Mouse (Mus musculus): ENCODE measurements around the gene Simc1. TPM values are rescaled to one million over a fixed set of nuclear protein-coding genes. Genes with fewer than 3 reads are reported as not detected.

The Simc1 gene
- polyA plus RNA-seq, 1 experiment from 2014 or later: 23.3 TPM

DNA sequence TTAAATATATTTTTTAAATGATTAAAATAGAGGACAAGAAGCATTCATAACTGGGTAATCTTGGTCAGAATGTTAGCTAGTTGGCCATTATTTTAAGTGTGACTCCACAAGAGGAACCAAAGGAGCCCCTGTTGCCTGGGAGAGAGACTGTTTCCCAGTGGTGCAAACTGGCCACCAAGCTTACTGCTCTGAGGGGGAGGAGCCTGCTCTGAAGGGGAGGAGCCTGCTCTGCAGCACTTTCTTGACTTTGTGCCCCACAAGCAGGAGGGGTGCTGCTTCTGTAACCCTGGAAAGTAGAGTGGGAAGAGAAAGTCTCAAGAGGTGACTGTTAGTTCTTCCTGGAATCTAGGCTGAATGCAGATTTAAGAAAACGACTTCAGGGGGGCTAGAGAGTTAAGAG is 65.7 kb downstream of the Simc1 start:
- Histone ChIP-seq H3K4me3 (ENCODE audit: low read depth, low read length) (no peak overlapping the region), H3K36me3 (ENCODE audit: control insufficient read depth, insufficient read depth, low read length) (no peaks in the 10 kb centered on the region), H3K27me3 (ENCODE audit: control insufficient read depth, insufficient read depth, low read length) (no peaks in the 10 kb centered on the region), H3K4me1 (ENCODE audit: control insufficient read depth, insufficient read depth, low read length) (peaks cover 1% of the 10 kb centered on the region), H3K4me2 (ENCODE audit: low read depth, severe bottlenecking) (no peak overlapping the region), H3K9ac (ENCODE audit: low read length) (no peak overlapping the region), H3K27ac (replicated peaks; ENCODE audit: low read depth, low read length) (no peak overlapping the region), H3K9me3 (ENCODE audit: control insufficient read depth, low read length) (no peaks in the 10 kb centered on the region)
- DNase-seq (ENCODE audit: low spot score): no peak
- ATAC-seq (ENCODE audit: insufficient number of reproducible peaks, low FRiP score, low TSS enrichment, low read depth): no peak
- 42% methylated on average over 1 of the region's 1 CpGs for WGBS

DNA sequence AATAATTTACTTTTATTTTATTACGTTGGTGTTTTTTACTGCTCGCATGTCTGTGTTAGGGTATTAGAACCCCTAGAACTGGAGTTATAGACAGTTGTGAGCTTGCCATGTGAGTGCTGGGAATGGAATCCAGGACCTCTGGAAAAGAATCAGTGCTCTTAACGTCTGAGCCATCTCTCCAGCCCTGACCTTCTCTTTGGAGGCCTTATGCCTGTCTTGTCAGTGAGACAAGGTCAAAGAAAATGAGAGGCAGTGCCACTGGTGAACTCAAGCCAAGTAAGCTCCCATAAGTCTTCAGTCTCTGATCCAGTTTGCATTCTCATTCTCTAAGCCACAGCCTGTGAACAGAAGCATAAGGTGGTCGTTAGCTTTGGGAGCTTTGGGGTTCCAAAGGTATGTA is 67.2 kb downstream of the Simc1 start:
- no peaks in the 10 kb centered on the region for H3K9me3 ChIP-seq (ENCODE audit: control insufficient read depth, low read length)
- no peak overlapping the region for H3K4me3 ChIP-seq (ENCODE audit: low read depth, low read length)
- H3K4me1 ChIP-seq (ENCODE audit: control insufficient read depth, insufficient read depth, low read length): peaks cover under 1% of the 10 kb centered on the region; the same call in 1 of the 2 replicates
- ATAC-seq (ENCODE audit: insufficient number of reproducible peaks, low FRiP score, low TSS enrichment, low read depth) (no peak), DNase-seq (ENCODE audit: low spot score) (no peak)
- no peaks in the 10 kb centered on the region for H3K36me3 ChIP-seq (ENCODE audit: control insufficient read depth, insufficient read depth, low read length)
- no peak overlapping the region for H3K4me2 ChIP-seq (ENCODE audit: low read depth, severe bottlenecking)
- no peak overlapping the region for H3K27ac ChIP-seq (replicated peaks; ENCODE audit: low read depth, low read length)
- no peak overlapping the region for H3K9ac ChIP-seq (ENCODE audit: low read length)
- 72% methylated on average over 4 of the region's 4 CpGs for WGBS
- H3K27me3 ChIP-seq (ENCODE audit: control insufficient read depth, insufficient read depth, low read length): no peaks in the 10 kb centered on the region

DNA sequence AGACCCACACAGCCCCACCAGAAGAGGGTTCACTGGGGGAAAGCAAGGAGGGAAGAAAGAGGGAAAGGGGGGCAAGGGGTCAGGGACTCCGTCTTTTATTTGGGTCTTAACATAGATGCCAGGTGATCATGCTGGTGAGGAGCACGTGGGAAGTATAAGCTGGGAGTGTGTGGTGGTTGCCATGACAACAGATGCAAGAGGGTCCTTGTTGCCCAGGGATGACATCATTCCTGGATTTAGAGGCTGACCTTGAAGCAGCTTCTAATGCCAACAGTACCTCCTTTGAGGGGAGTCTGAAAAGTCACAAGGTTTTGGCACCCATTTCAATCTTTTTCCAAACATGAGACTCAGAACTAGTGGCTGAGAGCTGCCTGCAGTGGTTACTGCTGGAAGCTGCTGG is 68.1 kb downstream of the Simc1 start:
- no peak overlapping the region for H3K4me3 ChIP-seq (ENCODE audit: low read depth, low read length)
- no peaks in the 10 kb centered on the region for H3K9me3 ChIP-seq (ENCODE audit: control insufficient read depth, low read length)
- DNase-seq (ENCODE audit: low spot score) (no peak), ATAC-seq (ENCODE audit: insufficient number of reproducible peaks, low FRiP score, low TSS enrichment, low read depth) (no peak)
- H3K36me3 ChIP-seq (ENCODE audit: control insufficient read depth, insufficient read depth, low read length): no peaks in the 10 kb centered on the region
- H3K27me3 ChIP-seq (ENCODE audit: control insufficient read depth, insufficient read depth, low read length): no peaks in the 10 kb centered on the region
- no peak overlapping the region for H3K9ac ChIP-seq (ENCODE audit: low read length)
- H3K4me2 ChIP-seq (ENCODE audit: low read depth, severe bottlenecking): no peak overlapping the region
- H3K27ac ChIP-seq (replicated peaks; ENCODE audit: low read depth, low read length): no peak overlapping the region
- WGBS: 49% methylated on average over 2 of the region's 2 CpGs
- H3K4me1 ChIP-seq (ENCODE audit: control insufficient read depth, insufficient read depth, low read length): peaks cover 4% of the 10 kb centered on the region; the same call in 1 of the 2 replicates

DNA sequence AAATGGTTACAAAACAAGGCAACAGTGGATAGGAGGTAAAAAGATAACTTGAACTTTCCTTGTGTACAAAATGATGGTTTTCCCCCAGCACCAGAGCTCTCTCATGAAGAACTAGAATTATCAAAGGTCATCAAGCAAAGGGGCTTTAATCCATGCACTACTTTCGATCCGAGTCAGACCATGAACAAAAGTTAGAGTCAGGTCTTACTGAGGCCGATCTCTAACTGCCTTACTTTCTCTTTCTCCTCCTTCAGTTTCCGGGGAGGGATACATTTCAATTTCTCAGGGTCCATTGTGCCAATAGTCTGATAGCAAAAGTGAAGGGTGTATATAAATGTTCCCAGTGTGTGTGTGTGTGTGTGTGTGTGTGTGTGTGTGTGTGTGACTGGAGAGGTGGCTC is 69.0 kb downstream of the Simc1 start:
- Histone ChIP-seq H3K4me1 (ENCODE audit: control insufficient read depth, insufficient read depth, low read length) (peaks cover 4% of the 10 kb centered on the region; the same call in 1 of the 2 replicates), H3K36me3 (ENCODE audit: control insufficient read depth, insufficient read depth, low read length) (peaks cover 3% of the 10 kb centered on the region; the same call in 1 of the 2 replicates), H3K9ac (ENCODE audit: low read length) (no peak overlapping the region), H3K4me2 (ENCODE audit: low read depth, severe bottlenecking) (no peak overlapping the region), H3K4me3 (ENCODE audit: low read depth, low read length) (no peak overlapping the region), H3K27me3 (ENCODE audit: control insufficient read depth, insufficient read depth, low read length) (no peaks in the 10 kb centered on the region), H3K27ac (replicated peaks; ENCODE audit: low read depth, low read length) (no peak overlapping the region), H3K9me3 (ENCODE audit: control insufficient read depth, low read length) (no peaks in the 10 kb centered on the region)
- 85% methylated on average over 4 of the region's 4 CpGs for WGBS
- no peak for ATAC-seq (ENCODE audit: insufficient number of reproducible peaks, low FRiP score, low TSS enrichment, low read depth)
- DNase-seq (ENCODE audit: low spot score): no peak

DNA sequence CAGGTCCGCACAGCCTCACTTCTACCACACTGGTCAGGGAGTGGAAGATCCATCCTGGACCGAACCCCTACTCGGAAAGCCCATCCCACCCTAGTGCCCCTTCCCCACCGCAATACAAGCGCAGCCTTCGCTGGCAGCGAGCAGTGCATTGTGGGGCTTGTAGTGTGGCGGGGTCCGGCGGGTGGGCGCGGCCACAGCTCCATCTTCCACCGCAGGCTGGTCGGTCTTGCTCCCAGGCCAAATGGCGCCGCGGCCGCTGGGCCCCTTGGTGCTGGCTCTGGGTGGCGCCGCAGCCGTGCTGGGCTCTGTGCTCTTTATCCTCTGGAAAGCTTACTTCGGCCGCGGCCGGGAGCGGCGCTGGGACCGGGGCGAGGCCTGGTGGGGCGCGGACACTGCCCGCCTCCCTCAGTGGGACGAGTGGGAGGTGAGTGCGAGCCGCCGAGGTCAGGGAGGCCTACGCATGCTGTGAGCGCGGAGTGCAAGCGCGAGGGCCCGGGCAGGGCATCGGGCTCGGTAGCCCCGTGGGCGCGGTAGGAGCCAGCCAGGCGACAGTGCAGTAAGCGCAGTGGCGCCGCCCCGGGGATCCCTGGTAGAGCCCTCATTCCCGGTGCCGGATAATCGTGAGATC is 71.4 kb downstream of the Simc1 start, which contains the start of gene Arl10:
Gene Arl10 (plus strand): TSS at position 162 of the 628 bp plus-strand sequence.
- H3K9ac ChIP-seq (ENCODE audit: low read length): peak within 1 kb of the TSS; percentile 78
- peak within 1 kb of the TSS; percentile 90 for H3K4me2 ChIP-seq (ENCODE audit: low read depth, severe bottlenecking)
- peak within 1 kb of the TSS; percentile 86 for H3K4me3 ChIP-seq (ENCODE audit: low read depth, low read length)
- H3K4me1 ChIP-seq (ENCODE audit: control insufficient read depth, insufficient read depth, low read length): peaks cover 4% of the 10 kb centered on the region; the same call in 1 of the 2 replicates
- peak; percentile 88 for ATAC-seq (ENCODE audit: insufficient number of reproducible peaks, low FRiP score, low TSS enrichment, low read depth)
- under 1% methylated on average over 55 of the region's 55 CpGs for WGBS
- H3K9me3 ChIP-seq (ENCODE audit: control insufficient read depth, low read length): no peaks in the 10 kb centered on the region
- peaks cover 10% of the 10 kb centered on the region for H3K36me3 ChIP-seq (ENCODE audit: control insufficient read depth, insufficient read depth, low read length)
- DNase-seq (ENCODE audit: low spot score): peak; percentile 90
- H3K27me3 ChIP-seq (ENCODE audit: control insufficient read depth, insufficient read depth, low read length): no peaks in the 10 kb centered on the region
- peak within 1 kb of the TSS; percentile 22 for H3K27ac ChIP-seq (replicated peaks; ENCODE audit: low read depth, low read length)

DNA sequence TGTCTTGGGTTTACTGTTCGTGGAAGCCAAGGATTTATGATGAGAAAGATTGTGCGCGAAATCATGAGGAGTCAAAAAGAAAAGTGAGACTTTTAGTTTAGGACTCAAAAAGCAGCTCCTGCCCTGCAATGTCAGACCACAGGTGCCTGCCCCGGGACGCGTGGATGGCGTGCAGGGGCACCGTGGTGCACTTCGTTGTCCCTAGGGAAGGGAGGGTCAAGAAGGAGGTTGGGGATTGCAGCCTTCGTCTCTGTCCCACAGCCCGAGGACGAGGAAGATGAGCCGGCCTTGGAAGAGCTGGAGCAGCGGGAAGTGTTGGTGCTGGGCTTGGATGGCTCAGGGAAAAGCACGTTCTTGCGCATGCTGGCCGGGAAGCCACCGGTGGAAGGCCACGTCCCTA is 71.9 kb downstream of the Simc1 start:
- Histone ChIP-seq H3K9ac (ENCODE audit: low read length) (peak overlapping the region; percentile 78), H3K27me3 (ENCODE audit: control insufficient read depth, insufficient read depth, low read length) (no peaks in the 10 kb centered on the region), H3K36me3 (ENCODE audit: control insufficient read depth, insufficient read depth, low read length) (peaks cover 11% of the 10 kb centered on the region), H3K4me3 (ENCODE audit: low read depth, low read length) (peak overlapping the region; percentile 86), H3K9me3 (ENCODE audit: control insufficient read depth, low read length) (no peaks in the 10 kb centered on the region), H3K4me2 (ENCODE audit: low read depth, severe bottlenecking) (peak overlapping the region; percentile 90), H3K27ac (replicated peaks; ENCODE audit: low read depth, low read length) (peak overlapping the region; percentile 22; the same call in 1 of the 2 replicates), H3K4me1 (ENCODE audit: control insufficient read depth, insufficient read depth, low read length) (peaks cover 4% of the 10 kb centered on the region; the same call in 1 of the 2 replicates)
- DNase-seq (ENCODE audit: low spot score) (peak; percentile 31), ATAC-seq (ENCODE audit: insufficient number of reproducible peaks, low FRiP score, low TSS enrichment, low read depth) (no peak)
- WGBS: 2% methylated on average over 19 of the region's 19 CpGs

DNA sequence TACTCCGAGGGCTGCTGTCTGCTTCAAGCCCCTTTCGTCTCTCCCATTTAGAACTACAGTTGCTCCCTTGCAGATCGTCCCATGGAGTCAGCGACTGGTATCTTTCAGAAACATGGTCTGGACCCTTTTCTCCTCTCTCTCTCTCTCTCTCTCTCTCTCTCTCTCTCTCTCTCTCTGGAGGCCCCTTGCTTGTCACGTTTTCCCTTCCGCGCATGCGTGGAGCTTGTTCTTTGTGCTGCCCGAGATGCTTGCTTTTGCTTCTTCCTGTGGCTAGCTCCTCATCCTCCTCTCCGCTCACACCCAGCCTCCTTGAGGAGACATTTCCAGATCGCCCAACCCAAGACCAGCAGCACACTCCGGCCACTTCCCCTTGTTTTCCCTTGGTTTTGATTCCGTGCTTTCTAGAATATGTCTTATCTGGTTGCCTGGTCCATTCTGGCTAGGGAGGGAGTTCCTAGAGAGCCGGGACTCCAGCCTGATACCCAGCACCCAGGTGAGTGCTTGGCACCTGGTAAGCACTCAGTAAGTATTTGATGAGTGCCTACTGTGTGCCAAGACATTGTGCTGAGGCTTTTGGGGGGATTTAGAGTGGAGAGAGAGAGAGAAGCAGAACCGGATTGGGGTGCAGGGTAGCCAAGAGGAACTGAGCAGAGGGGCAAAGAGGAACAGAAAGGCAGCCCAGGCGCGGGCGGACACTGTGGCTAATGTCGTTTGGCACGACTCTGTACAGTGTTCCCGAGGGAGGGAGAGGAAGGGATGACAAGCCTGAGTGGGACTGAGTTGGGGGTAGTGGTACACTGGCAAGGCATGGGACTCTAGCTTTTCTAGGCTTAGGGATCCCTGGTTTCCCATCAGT is 74.3 kb downstream of the Simc1 start:
- Histone ChIP-seq H3K9ac (ENCODE audit: low read length) (no peak overlapping the region), H3K4me1 (ENCODE audit: control insufficient read depth, insufficient read depth, low read length) (peaks cover 4% of the 10 kb centered on the region; the same call in 1 of the 2 replicates), H3K27ac (replicated peaks; ENCODE audit: low read depth, low read length) (no peak overlapping the region), H3K36me3 (ENCODE audit: control insufficient read depth, insufficient read depth, low read length) (peaks cover 25% of the 10 kb centered on the region), H3K9me3 (ENCODE audit: control insufficient read depth, low read length) (no peaks in the 10 kb centered on the region), H3K4me2 (ENCODE audit: low read depth, severe bottlenecking) (no peak overlapping the region), H3K4me3 (ENCODE audit: low read depth, low read length) (no peak overlapping the region), H3K27me3 (ENCODE audit: control insufficient read depth, insufficient read depth, low read length) (no peaks in the 10 kb centered on the region)
- DNase-seq (ENCODE audit: low spot score) (no peak), ATAC-seq (ENCODE audit: insufficient number of reproducible peaks, low FRiP score, low TSS enrichment, low read depth) (no peak)
- WGBS: 90% methylated on average over 21 of the region's 21 CpGs

DNA sequence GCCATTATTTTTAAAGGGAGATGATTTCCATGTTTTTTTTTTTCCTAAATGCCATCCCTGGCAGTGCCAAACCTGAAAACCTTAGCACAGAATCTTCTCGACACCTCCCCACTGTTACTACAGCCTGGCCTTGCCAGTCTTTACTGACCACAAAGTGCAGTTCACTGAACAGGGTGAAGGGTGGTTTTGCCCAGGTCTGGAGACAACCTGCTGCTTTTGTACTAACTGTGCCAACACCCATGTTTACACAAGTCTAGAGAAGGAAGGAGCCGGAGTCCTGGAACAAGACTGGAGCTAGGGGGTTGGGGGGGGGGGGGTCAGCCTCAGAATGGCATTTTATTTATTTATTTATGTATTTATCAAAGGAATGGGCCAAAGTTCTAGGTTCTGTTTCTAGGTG is 77.8 kb downstream of the Simc1 start:
- H3K9me3 ChIP-seq (ENCODE audit: control insufficient read depth, low read length): no peaks in the 10 kb centered on the region
- H3K27ac ChIP-seq (replicated peaks; ENCODE audit: low read depth, low read length): no peak overlapping the region
- H3K36me3 ChIP-seq (ENCODE audit: control insufficient read depth, insufficient read depth, low read length): peaks cover 34% of the 10 kb centered on the region
- no peak for ATAC-seq (ENCODE audit: insufficient number of reproducible peaks, low FRiP score, low TSS enrichment, low read depth)
- H3K4me2 ChIP-seq (ENCODE audit: low read depth, severe bottlenecking): no peak overlapping the region
- H3K4me1 ChIP-seq (ENCODE audit: control insufficient read depth, insufficient read depth, low read length): no peaks in the 10 kb centered on the region
- no peaks in the 10 kb centered on the region for H3K27me3 ChIP-seq (ENCODE audit: control insufficient read depth, insufficient read depth, low read length)
- 95% methylated on average over 2 of the region's 2 CpGs for WGBS
- no peak for DNase-seq (ENCODE audit: low spot score)
- no peak overlapping the region for H3K4me3 ChIP-seq (ENCODE audit: low read depth, low read length)
- H3K9ac ChIP-seq (ENCODE audit: low read length): no peak overlapping the region
